Mouse (Mus musculus): ENCODE data around the gene Acot7. TPM values are rescaled to one million over a fixed set of nuclear protein-coding genes. Genes with fewer than 3 reads are reported as not detected.

Gene Acot7
- polyA plus RNA-seq, 1 experiment from 2014 or later = 72.5 TPM

- peak; percentile 96 for ATAC-seq (ENCODE audit: borderline replicate concordance, extremely low read depth, low FRiP score, low TSS enrichment)
- under 1% methylated on average over 115 of the region's 119 CpGs for WGBS
- Histone ChIP-seq H3K4me2 (peak within 1 kb of the TSS; percentile 86), H3K27ac (peak within 1 kb of the TSS; percentile 72), H3K27me3 (peaks cover 17% of the 10 kb centered on the region), H3K4me3 (peak within 1 kb of the TSS; percentile 87), H3K9ac (peak within 1 kb of the TSS; percentile 91), H3K9me3 (no peaks in the 10 kb centered on the region), H3K36me3 (peaks cover 19% of the 10 kb centered on the region), H3K4me1 (peaks cover 19% of the 10 kb centered on the region)
Observed at GRCm38 (mm10) chr4:152296874-152297861, 119.2 kb downstream of the Acot7 start, which contains the start of gene Icmt. Gene Icmt, plus strand, starts transcription at chr4:152297227.

DNA sequence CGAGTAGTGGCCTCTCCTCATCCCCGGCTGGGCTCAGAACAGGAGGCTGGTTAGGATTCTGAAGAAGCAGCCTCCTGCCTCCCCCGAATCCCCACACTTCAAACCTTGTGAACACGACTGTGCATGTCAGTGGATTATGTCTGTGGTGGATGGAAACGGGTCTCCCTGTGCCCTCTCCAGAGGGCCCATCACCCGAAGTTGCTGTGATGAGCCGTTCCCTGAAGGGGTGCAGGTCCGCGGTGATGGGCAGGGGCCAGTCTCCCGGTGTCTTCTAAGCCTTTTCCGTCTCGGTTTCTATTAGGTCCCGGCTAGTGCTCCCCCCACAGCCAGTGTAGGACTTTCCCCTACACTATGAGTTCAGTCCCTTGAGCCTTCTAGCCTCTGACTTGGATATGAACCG is 120.9 kb downstream of the Acot7 start:
- peak overlapping the region; percentile 87; the same call in 1 of the 2 replicates for H3K4me3 ChIP-seq
- peak overlapping the region; percentile 86; the same call in 1 of the 2 replicates for H3K4me2 ChIP-seq
- no peak overlapping the region for H3K9ac ChIP-seq
- ATAC-seq (ENCODE audit: borderline replicate concordance, extremely low read depth, low FRiP score, low TSS enrichment) = no peak
- peaks cover 30% of the 10 kb centered on the region for H3K36me3 ChIP-seq
- H3K4me1 ChIP-seq = peaks cover 19% of the 10 kb centered on the region
- H3K27ac ChIP-seq = no peak overlapping the region
- H3K27me3 ChIP-seq = peaks cover under 1% of the 10 kb centered on the region; the same call in 1 of the 2 replicates
- no peaks in the 10 kb centered on the region for H3K9me3 ChIP-seq
- WGBS = 80% methylated on average over 14 of the region's 14 CpGs

GRCm38 (mm10) chr4:152300375-152300774 is 122.4 kb downstream of the Acot7 start:
- no peak for ATAC-seq (ENCODE audit: borderline replicate concordance, extremely low read depth, low FRiP score, low TSS enrichment)
- WGBS = 93% methylated on average over 8 of the region's 8 CpGs
- no peak overlapping the region for H3K4me3 ChIP-seq

GRCm38 (mm10) chr4:152302012-152302411 is 124.1 kb downstream of the Acot7 start:
- H3K36me3 ChIP-seq = peaks cover 41% of the 10 kb centered on the region
- H3K4me1 ChIP-seq = peaks cover 10% of the 10 kb centered on the region
- no peak for ATAC-seq (ENCODE audit: borderline replicate concordance, extremely low read depth, low FRiP score, low TSS enrichment)
- no peaks in the 10 kb centered on the region for H3K9me3 ChIP-seq
- no peak overlapping the region for H3K4me3 ChIP-seq
- H3K4me2 ChIP-seq = no peak overlapping the region
- no peaks in the 10 kb centered on the region for H3K27me3 ChIP-seq
- H3K9ac ChIP-seq = no peak overlapping the region
- H3K27ac ChIP-seq = no peak overlapping the region
- 75% methylated on average over 11 of the region's 11 CpGs for WGBS

More at GRCm38 (mm10) chr4:152300375-152300774, 122.4 kb downstream of the Acot7 start:
- Histone ChIP-seq H3K4me2 (no peak overlapping the region), H3K9me3 (no peaks in the 10 kb centered on the region), H3K27me3 (no peaks in the 10 kb centered on the region), H3K4me1 (peaks cover 19% of the 10 kb centered on the region), H3K27ac (no peak overlapping the region), H3K36me3 (peaks cover 41% of the 10 kb centered on the region), H3K9ac (no peak overlapping the region)

- peaks cover 5% of the 10 kb centered on the region for H3K4me1 ChIP-seq
- H3K36me3 ChIP-seq = peaks cover 41% of the 10 kb centered on the region
- no peaks in the 10 kb centered on the region for H3K27me3 ChIP-seq
- no peaks in the 10 kb centered on the region for H3K9me3 ChIP-seq
- no peak for ATAC-seq (ENCODE audit: borderline replicate concordance, extremely low read depth, low FRiP score, low TSS enrichment)
- no peak overlapping the region for H3K27ac ChIP-seq
- H3K9ac ChIP-seq = no peak overlapping the region
- H3K4me3 ChIP-seq = no peak overlapping the region
- WGBS = 88% methylated on average over 10 of the region's 10 CpGs
- no peak overlapping the region for H3K4me2 ChIP-seq
Observed at GRCm38 (mm10) chr4:152303172-152303571, 125.2 kb downstream of the Acot7 start.

GRCm38 (mm10) chr4:152304685-152305084 is 126.8 kb downstream of the Acot7 start:
- no peak overlapping the region for H3K27ac ChIP-seq
- no peaks in the 10 kb centered on the region for H3K9me3 ChIP-seq
- no peak overlapping the region for H3K4me3 ChIP-seq
- no peaks in the 10 kb centered on the region for H3K4me1 ChIP-seq
- WGBS = 88% methylated on average over 6 of the region's 6 CpGs
- no peak overlapping the region for H3K4me2 ChIP-seq
- H3K27me3 ChIP-seq = no peaks in the 10 kb centered on the region
- no peak for ATAC-seq (ENCODE audit: borderline replicate concordance, extremely low read depth, low FRiP score, low TSS enrichment)
- no peak overlapping the region for H3K9ac ChIP-seq
- H3K36me3 ChIP-seq = peaks cover 45% of the 10 kb centered on the region

- no peak overlapping the region for H3K9ac ChIP-seq
- H3K9me3 ChIP-seq = no peaks in the 10 kb centered on the region
- peaks cover 5% of the 10 kb centered on the region for H3K27me3 ChIP-seq
- peaks cover 36% of the 10 kb centered on the region for H3K36me3 ChIP-seq
- 59% methylated on average over 6 of the region's 6 CpGs for WGBS
- H3K27ac ChIP-seq = no peak overlapping the region
- H3K4me2 ChIP-seq = no peak overlapping the region
- no peaks in the 10 kb centered on the region for H3K4me1 ChIP-seq
- no peak overlapping the region for H3K4me3 ChIP-seq
- ATAC-seq (ENCODE audit: borderline replicate concordance, extremely low read depth, low FRiP score, low TSS enrichment) = no peak
Observed at GRCm38 (mm10) chr4:152305991-152306390, 128.1 kb downstream of the Acot7 start.

GRCm38 (mm10) chr4:152307542-152307941 is 129.6 kb downstream of the Acot7 start:
- H3K9me3 ChIP-seq = no peaks in the 10 kb centered on the region
- WGBS = 80% methylated on average over 9 of the region's 9 CpGs
- peaks cover 26% of the 10 kb centered on the region for H3K36me3 ChIP-seq
- peaks cover 3% of the 10 kb centered on the region; the same call in 1 of the 2 replicates for H3K4me1 ChIP-seq
- H3K27ac ChIP-seq = no peak overlapping the region
- ATAC-seq (ENCODE audit: borderline replicate concordance, extremely low read depth, low FRiP score, low TSS enrichment) = no peak
- no peak overlapping the region for H3K4me3 ChIP-seq
- peaks cover 21% of the 10 kb centered on the region for H3K27me3 ChIP-seq
- no peak overlapping the region for H3K9ac ChIP-seq
- H3K4me2 ChIP-seq = no peak overlapping the region

DNA sequence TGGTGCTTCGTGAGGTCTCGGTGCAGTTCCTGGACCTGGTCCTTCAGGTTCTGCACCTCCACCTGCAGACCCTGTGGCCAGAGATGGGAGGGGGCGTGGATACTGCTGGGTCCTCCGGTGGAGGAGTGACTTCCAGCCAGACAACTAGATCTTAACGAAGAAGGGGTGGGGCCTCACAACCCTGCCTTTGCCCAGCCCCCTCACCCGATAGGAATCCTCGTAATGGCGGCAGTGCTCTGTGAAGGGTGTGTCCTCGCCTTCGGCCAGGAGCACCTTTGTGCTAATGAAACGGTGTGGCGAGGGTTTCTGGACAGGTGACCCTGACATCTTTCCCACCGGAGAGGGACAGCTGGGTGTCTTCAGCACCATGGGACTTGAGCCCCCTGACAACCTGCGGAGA is 134.3 kb downstream of the Acot7 start:
- WGBS = 3% methylated on average over 14 of the region's 14 CpGs
- no peak overlapping the region for H3K27ac ChIP-seq
- H3K27me3 ChIP-seq = peaks cover 67% of the 10 kb centered on the region
- H3K9ac ChIP-seq = no peak overlapping the region
- ATAC-seq (ENCODE audit: borderline replicate concordance, extremely low read depth, low FRiP score, low TSS enrichment) = no peak
- no peaks in the 10 kb centered on the region for H3K9me3 ChIP-seq
- H3K4me3 ChIP-seq = 0 out of 2 replicates have a peak overlapping the region, but pooled peaks have one; percentile 24
- H3K36me3 ChIP-seq = peaks cover 4% of the 10 kb centered on the region; the same call in 1 of the 2 replicates
- peaks cover 20% of the 10 kb centered on the region for H3K4me1 ChIP-seq
- H3K4me2 ChIP-seq = peak overlapping the region; percentile 54

- Histone ChIP-seq H3K4me3 (peak overlapping the region; percentile 24), H3K9me3 (no peaks in the 10 kb centered on the region), H3K4me1 (peaks cover 20% of the 10 kb centered on the region), H3K4me2 (peak overlapping the region; percentile 54), H3K9ac (no peak overlapping the region), H3K27me3 (peaks cover 77% of the 10 kb centered on the region), H3K36me3 (peaks cover 4% of the 10 kb centered on the region; the same call in 1 of the 2 replicates), H3K27ac (no peak overlapping the region)
- ATAC-seq (ENCODE audit: borderline replicate concordance, extremely low read depth, low FRiP score, low TSS enrichment) = no peak
- under 1% methylated on average over 29 of the region's 29 CpGs for WGBS
Observed at GRCm38 (mm10) chr4:152313211-152313632, 135.3 kb downstream of the Acot7 start.

DNA sequence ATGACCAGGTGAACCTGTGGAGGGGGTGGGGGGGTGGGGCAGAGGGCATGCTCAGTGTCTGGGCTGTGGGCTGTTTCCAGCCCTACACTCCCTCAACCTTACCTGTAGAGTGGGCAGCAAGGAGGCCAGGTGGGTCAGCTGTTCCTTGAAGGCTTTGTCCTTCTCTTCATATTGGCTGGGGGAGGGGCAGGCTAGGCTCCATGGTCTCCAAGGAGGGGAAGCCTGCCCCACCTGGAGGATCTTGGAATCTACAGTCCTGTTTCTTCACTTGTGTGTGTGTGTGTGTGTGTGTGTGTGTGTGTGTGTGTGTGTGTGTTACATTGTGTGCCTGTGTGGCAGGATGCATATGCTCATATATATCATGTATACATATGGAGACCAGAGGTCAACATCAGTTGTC is 136.0 kb downstream of the Acot7 start:
- Histone ChIP-seq H3K27me3 (peaks cover 81% of the 10 kb centered on the region), H3K4me3 (no peak overlapping the region), H3K4me2 (no peak overlapping the region; the same call in 1 of the 2 replicates), H3K36me3 (no peaks in the 10 kb centered on the region), H3K9ac (no peak overlapping the region), H3K4me1 (peaks cover 22% of the 10 kb centered on the region), H3K9me3 (no peaks in the 10 kb centered on the region), H3K27ac (no peak overlapping the region)
- ATAC-seq (ENCODE audit: borderline replicate concordance, extremely low read depth, low FRiP score, low TSS enrichment) = no peak

All from lung, embryonic 15.5 days (tissue).